Mouse (Mus musculus) adrenal gland, postnatal 10 days (tissue): ENCODE results near the gene Cyp2f2. TPM values are rescaled to one million over a fixed set of nuclear protein-coding genes. Genes with fewer than 3 reads are reported as not detected.

Source experiments
- DNase-seq: peaks from one replicate; pipeline ENCODE4 v3.0.0; 2021; ENCODE audit warnings: mixed read lengths
- microRNA-seq: library from miRNA; unstranded; fragments of <30 nt; microRNA quantifications from one replicate; pipeline ENCODE4 v1.2.0, GENCODE M21; 2021
- total RNA-seq, 2 experiments: library from RNA; stranded (reverse); gene quantifications; 2 replicates each; pipeline ENCODE4 v1.2.3; 2021

The Cyp2f2 gene
- total RNA-seq, 2 experiments from 2014 or later: 291 to 323 TPM

DNA sequence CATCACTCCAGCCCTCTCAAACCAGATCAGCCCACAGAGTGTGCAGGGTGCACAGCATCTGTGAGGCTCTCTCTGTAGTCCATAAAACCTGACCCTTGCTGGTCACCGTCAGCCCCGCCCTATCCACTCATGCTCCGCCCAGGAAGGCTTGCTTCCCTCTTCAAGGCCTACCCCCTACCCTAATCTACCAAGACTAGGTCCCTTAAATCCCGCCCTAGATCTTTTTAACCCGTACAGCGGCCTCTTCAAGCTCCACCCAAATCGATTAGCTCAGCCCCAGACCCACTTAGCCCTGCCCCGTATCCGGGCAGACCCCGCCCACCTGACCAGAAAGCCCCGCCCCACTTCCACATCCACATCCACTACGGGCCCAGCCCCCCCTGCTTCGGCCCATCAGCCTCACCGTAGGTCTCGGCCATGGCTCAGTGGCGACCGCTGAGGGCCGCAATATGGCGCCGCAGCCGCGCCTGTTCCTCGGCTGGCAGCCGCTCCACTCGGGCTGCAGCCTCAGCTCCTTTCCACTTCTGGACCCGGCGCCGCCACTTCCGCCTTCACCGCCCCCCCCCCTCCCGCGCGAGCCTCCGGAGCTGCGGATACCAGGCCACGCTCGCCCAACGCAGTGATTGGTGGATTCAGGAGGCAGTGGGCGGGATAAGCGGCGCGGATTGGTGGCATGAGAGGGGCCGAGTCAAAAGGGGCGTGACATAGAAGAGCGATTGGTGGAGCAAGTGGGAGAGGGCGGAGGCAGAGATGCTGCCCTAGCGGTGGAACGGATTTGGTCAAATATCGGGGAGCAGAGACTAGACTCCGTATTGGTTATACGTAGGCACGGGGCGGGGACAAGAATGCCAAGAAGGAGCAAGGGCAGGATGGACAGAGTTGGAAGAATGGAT is 58.9 kb downstream of the Cyp2f2 start, which contains the start of gene Rab4b:
Rab4b (minus strand) TSS at position 573 of the 893 bp plus-strand sequence.
- peak; percentile 98 for DNase-seq

DNA sequence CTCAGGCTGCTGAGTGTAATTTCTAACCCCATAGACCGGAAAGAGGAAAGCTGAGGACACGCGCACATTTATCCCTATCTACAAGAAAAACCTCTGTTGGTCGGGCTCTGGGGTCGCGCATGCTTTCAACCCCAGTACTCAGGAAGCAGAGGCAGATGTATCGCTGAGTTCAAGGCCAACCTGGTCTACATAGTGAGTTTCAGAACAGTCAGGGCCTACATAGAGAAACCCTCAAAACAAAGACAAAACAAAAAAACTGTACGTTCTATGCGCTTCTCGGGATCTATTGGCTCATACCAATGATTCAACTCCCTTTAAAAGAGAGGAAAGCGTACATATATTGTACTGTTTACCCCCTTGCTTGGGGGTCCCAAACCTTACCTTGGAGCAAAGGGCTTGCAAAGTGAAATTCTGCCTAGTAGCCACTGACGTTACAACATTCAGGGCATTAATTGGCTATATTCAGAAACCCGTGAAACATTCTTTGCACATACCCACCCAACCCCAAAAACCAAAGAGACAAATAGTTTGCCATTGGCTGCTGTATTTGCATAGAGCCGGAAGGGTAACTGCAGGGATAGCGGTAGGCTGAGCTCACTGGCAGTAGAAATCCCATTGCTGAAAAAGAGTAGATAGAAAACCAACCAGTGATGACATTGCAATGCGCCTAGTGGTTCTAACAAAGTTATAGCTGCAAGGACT is 59.7 kb downstream of the Cyp2f2 start:
- no peak for DNase-seq

DNA sequence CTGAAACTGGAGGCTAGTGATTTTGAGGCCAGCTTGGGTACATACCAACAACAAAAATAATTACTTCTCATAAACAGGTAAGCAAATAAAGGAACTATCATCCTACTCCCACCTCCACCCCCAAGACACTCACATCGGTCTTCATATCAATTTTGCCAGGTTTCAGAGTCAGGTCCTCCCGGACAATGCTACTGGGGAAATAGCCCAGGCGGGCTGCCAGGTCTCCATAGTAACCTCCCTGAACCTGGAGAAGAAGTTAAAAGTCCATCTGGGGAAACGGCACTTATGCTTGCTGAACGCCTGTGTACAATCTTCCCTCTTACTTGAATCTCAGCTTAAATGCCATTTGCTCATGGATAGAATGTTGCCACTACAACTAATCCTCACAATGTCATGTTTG is 60.3 kb downstream of the Cyp2f2 start:
- DNase-seq: peak; percentile 76

DNA sequence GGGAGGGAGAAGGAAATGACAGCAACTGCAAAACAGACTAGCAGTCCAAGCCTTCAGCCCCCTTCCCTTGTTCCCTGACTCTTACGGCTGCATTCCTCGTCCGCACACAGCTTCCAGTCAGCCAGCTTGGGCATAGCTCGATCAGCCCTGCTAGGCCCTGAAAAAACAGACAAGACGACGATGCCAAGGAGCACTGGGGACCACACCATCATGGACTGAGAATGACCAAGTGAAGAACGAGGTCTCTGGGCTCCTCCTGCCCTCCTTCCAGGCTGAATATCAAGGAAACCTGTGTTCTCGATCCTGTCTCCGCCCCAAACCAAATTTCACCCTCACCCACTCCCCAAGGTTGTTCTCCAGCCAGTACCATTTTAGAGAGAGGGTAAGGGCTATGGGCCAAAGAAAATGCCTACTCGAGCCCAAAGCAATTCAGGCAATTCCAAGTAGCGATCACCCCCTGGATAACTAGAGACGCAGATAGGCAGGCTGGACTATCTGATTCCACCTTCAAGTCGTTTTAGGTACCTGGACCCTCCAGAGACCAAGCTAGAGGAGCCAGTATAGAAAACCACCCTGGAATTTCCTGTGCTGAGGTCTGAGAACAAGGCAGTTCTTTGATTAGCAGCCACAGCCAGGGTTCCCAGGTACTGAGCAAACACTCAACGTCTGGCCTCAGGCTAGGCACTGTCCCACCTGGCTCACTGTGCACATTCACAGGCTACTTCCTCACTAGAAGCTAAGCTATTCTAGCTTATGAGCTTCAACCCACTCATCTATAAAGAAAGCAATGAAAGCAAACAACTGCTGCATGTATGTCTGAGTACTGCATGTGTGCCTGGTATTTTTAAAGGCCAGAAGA is 61.4 kb downstream of the Cyp2f2 start, which contains the start of the genes Gm21983 and Mia:
Gm21983 (minus strand) TSS at position 250 of the 859 bp plus-strand sequence.
Mia (minus strand) TSS at position 321 of the 859 bp plus-strand sequence.
- no peak for DNase-seq

DNA sequence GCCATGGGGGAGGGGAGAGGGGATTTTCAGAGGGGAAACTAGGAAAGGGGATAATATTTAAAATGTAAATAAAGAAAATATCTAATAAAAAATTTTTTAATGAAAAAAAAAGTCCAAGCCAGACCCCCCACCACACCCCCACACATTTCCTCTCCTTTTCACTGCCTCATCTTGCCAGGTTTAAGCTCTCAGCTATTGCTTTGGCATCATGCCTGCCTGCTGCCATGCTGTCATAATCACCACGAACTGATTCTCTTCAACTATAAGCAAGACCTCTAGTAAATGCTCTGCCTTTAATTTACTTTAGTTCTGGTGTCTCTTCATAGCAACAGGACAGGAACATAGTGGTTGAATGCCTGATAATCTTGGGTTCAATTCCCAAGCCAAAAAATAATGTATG is 62.8 kb downstream of the Cyp2f2 start:
- no peak for DNase-seq

Small RNA genes within 50 kb of the gene (microRNA-seq; reads per million reads assigned to microRNA genes)
- not detected for gene Mir3101

Other genes with a start within 250 kb of the Cyp2f2 start
- gene Cyp2a22, start 180.5 kb upstream of the Cyp2f2 start, total RNA-seq: 10 to 100 TPM in 1 of 2 experiments, 1 to 10 TPM in 1; 6.4 to 15.6 TPM
- gene Cyp2a12, start 90.8 kb upstream of the Cyp2f2 start, total RNA-seq: 10 to 100 TPM; 22.2 to 44.2 TPM
- gene Cyp2t4, start 33.8 kb downstream of the Cyp2f2 start, total RNA-seq: not detected
- gene Egln2, start 46.9 kb downstream of the Cyp2f2 start, total RNA-seq: 10 to 100 TPM; 88.9 to 90.2 TPM
- gene Rab4b, start 59.0 kb downstream of the Cyp2f2 start, total RNA-seq: 10 to 100 TPM; 36.1 to 42.0 TPM
- not detected for gene Gm21983, start 61.2 kb downstream of the Cyp2f2 start, total RNA-seq
- under 1 TPM in 1 of 2 experiments, not detected in 1; 0.69 TPM for gene Mia, start 61.2 kb downstream of the Cyp2f2 start, total RNA-seq
- 10 to 100 TPM; 16.1 to 18.1 TPM for gene BC024978, start 75.9 kb downstream of the Cyp2f2 start, total RNA-seq
- 10 to 100 TPM; 59.6 to 66.9 TPM for gene Snrpa, start 76.4 kb downstream of the Cyp2f2 start, total RNA-seq
- gene Itpkc, start 108.8 kb downstream of the Cyp2f2 start, total RNA-seq: 10 to 100 TPM in 1 of 2 experiments, 1 to 10 TPM in 1; 9.6 to 10.5 TPM
- gene Coq8b, start 113.1 kb downstream of the Cyp2f2 start, total RNA-seq: 10 to 100 TPM; 33.1 to 36.8 TPM
- gene Numbl, start 138.5 kb downstream of the Cyp2f2 start, total RNA-seq: 10 to 100 TPM; 11.3 to 13.6 TPM
- 100 to 1,000 TPM; 107 to 111 TPM for gene Ltbp4, start 217.8 kb downstream of the Cyp2f2 start, total RNA-seq
- gene Shkbp1, start 236.1 kb downstream of the Cyp2f2 start, total RNA-seq: 10 to 100 TPM; 19.6 to 22.9 TPM
- 1 to 10 TPM in 1 of 2 experiments, not detected in 1; 2.5 TPM for gene Gm20479, start 237.5 kb downstream of the Cyp2f2 start, total RNA-seq